Mouse (Mus musculus) midbrain, postnatal 0 days (tissue): ENCODE results near the gene 1700020L24Rik. TPM values are rescaled to one million over a fixed set of nuclear protein-coding genes. Genes with fewer than 3 reads are reported as not detected.

Experiments used
- ATAC-seq: fragments of 200-750 bp; cut with Nextera tagmentation; 2 replicates; pipeline ENCODE4 v1.8.0; 2017; ENCODE audit warnings: moderate number of reproducible peaks, mild to moderate bottlenecking, moderate TSS enrichment, moderate library complexity; ENCODE audit not compliant: low FRiP score
- DNase-seq: peaks from one replicate; pipeline ENCODE4 v3.0.0-alpha.2; 2015; ENCODE audit warnings: low spot score
- H3K27ac ChIP-seq: fragments of 300-500 bp; sonication (generic); 2 replicates; pipeline ENCODE4 v1.5.1; 2014; ENCODE audit warnings: low read depth, mild to moderate bottlenecking, low read length, mixed read lengths
- H3K27me3 ChIP-seq: fragments of 300-500 bp; sonication (generic); 2 replicates; pipeline ENCODE4 v1.6.1; 2014; ENCODE audit warnings: low read length, control low read depth, mixed read lengths; ENCODE audit not compliant: insufficient read depth
- H3K36me3 ChIP-seq: fragments of 300-500 bp; sonication (generic); 2 replicates; pipeline ENCODE4 v1.6.1; 2014; ENCODE audit warnings: low read length, control low read depth, mixed read lengths; ENCODE audit not compliant: insufficient read depth
- H3K4me1 ChIP-seq: fragments of 300-500 bp; sonication (generic); 2 replicates; pipeline ENCODE4 v1.6.1; 2014; ENCODE audit warnings: mild to moderate bottlenecking, control low read depth, antibody characterized with exemption, low read length, mixed read lengths; ENCODE audit not compliant: insufficient read depth
- H3K4me2 ChIP-seq: fragments of 300-500 bp; sonication (generic); 2 replicates; pipeline ENCODE4 v1.6.1; 2014; ENCODE audit warnings: low read depth, mild to moderate bottlenecking, low read length, mixed read lengths; ENCODE audit not compliant: poor library complexity, severe bottlenecking
- H3K4me3 ChIP-seq: fragments of 300-500 bp; sonication (generic); 2 replicates; pipeline ENCODE4 v1.5.1; 2014; ENCODE audit warnings: low read depth, mild to moderate bottlenecking, low read length, moderate library complexity
- H3K9ac ChIP-seq: fragments of 300-500 bp; sonication (generic); replicated peaks from 2 replicates; pipeline ENCODE4 v1.6.1; 2014; ENCODE audit warnings: mild to moderate bottlenecking, low read length, moderate library complexity, mixed read lengths; ENCODE audit not compliant: poor library complexity, severe bottlenecking
- H3K9me3 ChIP-seq: fragments of 300-500 bp; sonication (generic); 2 replicates; pipeline ENCODE4 v1.6.1; 2016; ENCODE audit warnings: low read length, control low read depth
- CTCF ChIP-seq: IDR thresholded peaks from 2 replicates; pipeline ENCODE4 v1.5.1; 2016; ENCODE audit warnings: antibody characterized with exemption, mild to moderate bottlenecking
- WGBS: fragments of 180-500 bp; shearing (Covaris S2); extraction: QIAGEN DNeasy Blood & Tissue Kit; methylation state at CpG from one replicate; pipeline ENCODE4 v1.1.7; 2014; 5-methylcytosine and 5-hydroxymethylcytosine counted together
- polyA plus RNA-seq: library from polyadenylated mRNA; unstranded; fragments of >200 nt; fragmentation: Nextera tagmentation; extraction: Ambion mirVana; gene quantifications from 2 replicates; pipeline ENCODE4 v1.2.1, GENCODE M21; 2015
- total RNA-seq: library from RNA; depleted of rRNA; stranded (reverse); fragments of >200 nt; gene quantifications from 2 replicates; pipeline ENCODE4 v1.2.3, GENCODE M21; 2014; rRNA removed

1700020L24Rik gene
- total and polyA plus RNA-seq, 2 experiments from 2014 or later, result 0.57 TPM; not detected in 1

- Histone ChIP-seq H3K4me2 (no peak overlapping the region), H3K9me3 (no peaks in the 10 kb centered on the region), H3K4me1 (no peaks in the 10 kb centered on the region; the same call in 1 of the 2 replicates), H3K4me3 (no peak overlapping the region), H3K9ac (no peak overlapping the region), H3K36me3 (no peaks in the 10 kb centered on the region), H3K27ac (no peak overlapping the region), H3K27me3 (peaks cover 10% of the 10 kb centered on the region)
- no peak for TF ChIP-seq CTCF
- ATAC-seq (no peak), DNase-seq (no peak)
- WGBS, result 96% methylated on average over 3 of the region's 3 CpGs
Measured at GRCm38 (mm10) chr11:83468765-83469164, 31.3 kb downstream of the 1700020L24Rik start.

- TF ChIP-seq CTCF, result no peak
- Histone ChIP-seq H3K4me1 (peaks cover 10% of the 10 kb centered on the region), H3K27me3 (no peaks in the 10 kb centered on the region), H3K9ac (no peak overlapping the region), H3K4me3 (peak overlapping the region; percentile 93; the same call in 1 of the 2 replicates), H3K36me3 (no peaks in the 10 kb centered on the region), H3K27ac (no peak overlapping the region), H3K9me3 (no peaks in the 10 kb centered on the region), H3K4me2 (peak overlapping the region; percentile 85)
- ATAC-seq (no peak), DNase-seq (no peak)
- 81% methylated on average over 2 of the region's 2 CpGs for WGBS
Measured at GRCm38 (mm10) chr11:83471766-83472165, 34.3 kb downstream of the 1700020L24Rik start.

GRCm38 (mm10) chr11:83472324-83473234, 35.1 kb downstream of the 1700020L24Rik start, which contains the start of gene Taf15:
Gene Taf15 (plus strand): TSS chr11:83473086.
- H3K4me3 ChIP-seq, result peak within 1 kb of the TSS; percentile 93
- peaks cover 10% of the 10 kb centered on the region for H3K4me1 ChIP-seq
- H3K9me3 ChIP-seq, result no peaks in the 10 kb centered on the region
- peak; percentile 79 for TF ChIP-seq CTCF
- H3K36me3 ChIP-seq, result no peaks in the 10 kb centered on the region
- H3K9ac ChIP-seq, result peak within 1 kb of the TSS; percentile 83
- under 1% methylated on average over 66 of the region's 66 CpGs for WGBS
- H3K27ac ChIP-seq, result peak within 1 kb of the TSS; percentile 98
- H3K27me3 ChIP-seq, result no peaks in the 10 kb centered on the region
- peak within 1 kb of the TSS; percentile 85 for H3K4me2 ChIP-seq
- peak; percentile 98 for ATAC-seq
- DNase-seq, result peak; percentile 99

- ATAC-seq (peak; percentile 88), DNase-seq (peak; percentile 63)
- H3K36me3 ChIP-seq, result no peaks in the 10 kb centered on the region
- no peaks in the 10 kb centered on the region for H3K9me3 ChIP-seq
- H3K4me2 ChIP-seq, result peak overlapping the region; percentile 85
- H3K27me3 ChIP-seq, result no peaks in the 10 kb centered on the region
- 1% methylated on average over 46 of the region's 52 CpGs for WGBS
- no peak for TF ChIP-seq CTCF
- H3K4me1 ChIP-seq, result peaks cover 10% of the 10 kb centered on the region
- peak overlapping the region; percentile 83 for H3K9ac ChIP-seq
- H3K4me3 ChIP-seq, result peak overlapping the region; percentile 93
- H3K27ac ChIP-seq, result peak overlapping the region; percentile 98
Measured at GRCm38 (mm10) chr11:83473235-83474016, 35.9 kb downstream of the 1700020L24Rik start.

Other genes with a start within 250 kb of the 1700020L24Rik start
- 0.19 and 0.22 TPM in 2 replicates for gene Slfn3, start 246.3 kb upstream of the 1700020L24Rik start, total RNA-seq
- 0.12 and 0.21 TPM in 2 replicates for gene Slfn3, start 246.3 kb upstream of the 1700020L24Rik start, polyA plus RNA-seq
- not detected in 2 replicates for gene Slfn14, start 151.0 kb upstream of the 1700020L24Rik start, total RNA-seq
- gene Slfn14, start 151.0 kb upstream of the 1700020L24Rik start, polyA plus RNA-seq, result not detected in 2 replicates
- 232 and 258 TPM in 2 replicates for gene Ap2b1, start 138.7 kb upstream of the 1700020L24Rik start, total RNA-seq
- 107 and 110 TPM in 2 replicates for gene Ap2b1, start 138.7 kb upstream of the 1700020L24Rik start, polyA plus RNA-seq
- 9.5 and 10.1 TPM in 2 replicates for gene Pex12, start 135.1 kb upstream of the 1700020L24Rik start, total RNA-seq
- gene Pex12, start 135.1 kb upstream of the 1700020L24Rik start, polyA plus RNA-seq, result 10.4 and 11.8 TPM in 2 replicates
- 110 and 126 TPM in 2 replicates for gene Rasl10b, start 28.5 kb upstream of the 1700020L24Rik start, total RNA-seq
- 43.9 and 44.3 TPM in 2 replicates for gene Rasl10b, start 28.5 kb upstream of the 1700020L24Rik start, polyA plus RNA-seq
- 0.44 and 0.85 TPM in 2 replicates for gene Gas2l2, start 8.2 kb upstream of the 1700020L24Rik start, total RNA-seq
- gene Gas2l2, start 8.2 kb upstream of the 1700020L24Rik start, polyA plus RNA-seq, result 0.52 and 0.67 TPM in 2 replicates
- gene Mmp28, start 25.4 kb downstream of the 1700020L24Rik start, total RNA-seq, result 5.4 and 5.5 TPM in 2 replicates
- gene Mmp28, start 25.4 kb downstream of the 1700020L24Rik start, polyA plus RNA-seq, result 1.2 and 1.4 TPM in 2 replicates
- 18.2 and 30.6 TPM in 2 replicates for gene Taf15, start 35.4 kb downstream of the 1700020L24Rik start, total RNA-seq
- gene Taf15, start 35.4 kb downstream of the 1700020L24Rik start, polyA plus RNA-seq, result 6.5 and 9.6 TPM in 2 replicates
- gene Heatr9, start 84.5 kb downstream of the 1700020L24Rik start, total RNA-seq, result not detected in 2 replicates
- not detected in 2 replicates for gene Heatr9, start 84.5 kb downstream of the 1700020L24Rik start, polyA plus RNA-seq
- gene Ccl5, start 92.8 kb downstream of the 1700020L24Rik start, total RNA-seq, result not detected in 2 replicates
- not detected in 2 replicates for gene Ccl5, start 92.8 kb downstream of the 1700020L24Rik start, polyA plus RNA-seq
- 1.3 and 2.9 TPM in 2 replicates for gene Ccl9, start 141.0 kb downstream of the 1700020L24Rik start, total RNA-seq
- gene Ccl9, start 141.0 kb downstream of the 1700020L24Rik start, polyA plus RNA-seq, result 1.9 and 2.8 TPM in 2 replicates
- gene Ccl6, start 155.4 kb downstream of the 1700020L24Rik start, total RNA-seq, result 1.8 and 2.4 TPM in 2 replicates
- gene Ccl6, start 155.4 kb downstream of the 1700020L24Rik start, polyA plus RNA-seq, result 3.6 and 4.4 TPM in 2 replicates
- gene Rpl9-ps1, start 207.9 kb downstream of the 1700020L24Rik start, total RNA-seq, result not detected in 2 replicates
- gene Rpl9-ps1, start 207.9 kb downstream of the 1700020L24Rik start, polyA plus RNA-seq, result not detected in 2 replicates
- 0.76 and 5.3 TPM in 2 replicates for gene Ccl3, start 211.7 kb downstream of the 1700020L24Rik start, total RNA-seq
- gene Ccl3, start 211.7 kb downstream of the 1700020L24Rik start, polyA plus RNA-seq, result 0.91 and 1.2 TPM in 2 replicates
- not detected in 2 replicates for gene Ccl4, start 224.9 kb downstream of the 1700020L24Rik start, total RNA-seq
- not detected in 2 replicates for gene Ccl4, start 224.9 kb downstream of the 1700020L24Rik start, polyA plus RNA-seq